In genomic region chr19:8706930-8707329, GRCm38 (mm10) we compare ENCODE assay signal across 13 mouse cellular contexts. TPM values are rescaled to one million over a fixed set of nuclear protein-coding genes. Genes with fewer than 3 reads are reported as not detected.
"Had no signal": no experiment of that assay in that cellular context is flagged by ENCODE, and none has a peak within 500 bp of the region (broad histone marks: within the 10 kb centered on the region; RNA-seq: fewer than 3 reads in every experiment).

No protein-coding gene starts in this region.

- H3K27me3 ChIP-seq: limb, embryonic 13.5 days; midbrain, embryonic 15.5 days; neural tube, embryonic 12.5 days had no signal

- ATAC-seq: midbrain, embryonic 15.5 days had no signal

- H3K9ac ChIP-seq: limb, embryonic 13.5 days; midbrain, embryonic 15.5 days; neural tube, embryonic 12.5 days had no signal

- DNase-seq: kidney, adult 18-20 months; kidney, postnatal 10 days; kidney, postnatal 4 days; left cerebral cortex, postnatal 4 days; lung, adult 18-20 months; thymus, postnatal 14 days had no signal

- H3K4me3 ChIP-seq: layer of hippocampus, adult 2 months; limb, embryonic 13.5 days; midbrain, embryonic 15.5 days; neural tube, embryonic 12.5 days had no signal

- H3K9me3 ChIP-seq: limb, embryonic 13.5 days; midbrain, embryonic 15.5 days; neural tube, embryonic 12.5 days had no signal

- H3K4me2 ChIP-seq: limb, embryonic 13.5 days; midbrain, embryonic 15.5 days; neural tube, embryonic 12.5 days had no signal

- H3K27ac ChIP-seq: layer of hippocampus, adult 2 months; limb, embryonic 13.5 days; midbrain, embryonic 15.5 days; neural tube, embryonic 12.5 days had no signal

RNA-seq across cellular contexts. Expression of gene 1700092M07Rik, which starts 33.6 kb away (rescaled TPM):
- total RNA-seq: monocyte, adult 5-6 weeks had no signal

RNA-seq across cellular contexts. Expression of gene Chrm1, which starts 43.3 kb away (rescaled TPM):
- total RNA-seq: monocyte, adult 5-6 weeks; neutrophil, adult 5-6 weeks had no signal
- polyA plus RNA-seq: kidney, embryonic 14.5 days had no signal
